Mouse (Mus musculus): ENCODE measurements around the gene Itgb1. TPM values are rescaled to one million over a fixed set of nuclear protein-coding genes. Genes with fewer than 3 reads are reported as not detected.

Gene Itgb1
- 264 and 325 TPM in 2 replicates for total RNA-seq (2012; rRNA removed)

DNA sequence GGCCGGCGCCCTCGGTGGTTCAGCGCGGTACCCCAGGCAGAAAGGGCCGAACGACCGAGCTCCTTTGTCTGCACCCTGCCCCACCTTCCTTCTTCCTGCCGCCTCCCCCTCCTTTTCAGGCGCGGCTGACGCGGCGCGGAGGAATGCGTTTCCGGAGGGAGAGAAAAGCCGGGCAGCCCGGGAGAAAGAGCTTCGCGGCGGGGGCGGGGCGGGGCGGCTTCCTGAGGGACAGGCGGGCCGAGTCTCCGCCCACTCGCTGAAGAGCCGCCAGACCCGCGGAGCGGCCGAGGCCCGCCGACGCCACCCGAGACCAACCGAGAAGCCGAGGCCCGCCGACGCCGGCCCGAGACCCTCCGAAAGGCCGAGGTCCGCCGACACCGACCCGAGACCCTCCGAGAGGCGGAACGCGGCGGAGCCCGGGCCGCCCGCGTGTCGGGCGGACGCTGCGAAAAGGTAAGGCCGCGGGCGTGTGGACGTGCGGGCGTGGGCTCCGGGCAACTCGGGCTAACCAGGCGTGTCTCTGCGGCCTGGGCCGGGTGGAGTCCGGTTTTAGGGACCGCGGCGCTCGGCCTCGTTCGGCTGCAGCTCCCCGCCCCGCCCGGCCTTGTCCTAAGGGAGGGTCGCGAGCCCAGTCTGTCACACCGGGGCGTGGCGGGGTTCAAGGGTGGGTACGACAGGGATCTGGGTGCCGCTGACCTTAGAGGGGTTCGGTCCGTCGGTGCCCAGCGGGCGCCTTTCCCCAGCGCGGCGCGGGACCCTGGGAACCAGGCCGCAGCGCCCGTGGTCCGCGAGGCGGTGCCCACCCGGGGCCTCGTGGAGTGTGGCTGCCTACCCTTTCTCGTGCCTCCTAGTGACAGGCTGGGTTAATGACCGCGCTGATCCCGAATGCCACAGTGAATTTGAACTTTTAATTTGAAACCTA, at the start of gene Itgb1:
Gene Itgb1, plus strand, starts transcription at position 148 of the 922 bp plus-strand sequence.
- H3K9ac ChIP-seq (ENCODE audit: insufficient read depth, low read depth, low read length, poor library complexity, severe bottlenecking) = peak within 1 kb of the TSS; percentile 92
- in situ Hi-C loops (cut with MboI; ENCODE audit: low sequenced_read_pairs in 2 of 2, unreplicated experiment in 2 of 2) = no loop called here

DNA sequence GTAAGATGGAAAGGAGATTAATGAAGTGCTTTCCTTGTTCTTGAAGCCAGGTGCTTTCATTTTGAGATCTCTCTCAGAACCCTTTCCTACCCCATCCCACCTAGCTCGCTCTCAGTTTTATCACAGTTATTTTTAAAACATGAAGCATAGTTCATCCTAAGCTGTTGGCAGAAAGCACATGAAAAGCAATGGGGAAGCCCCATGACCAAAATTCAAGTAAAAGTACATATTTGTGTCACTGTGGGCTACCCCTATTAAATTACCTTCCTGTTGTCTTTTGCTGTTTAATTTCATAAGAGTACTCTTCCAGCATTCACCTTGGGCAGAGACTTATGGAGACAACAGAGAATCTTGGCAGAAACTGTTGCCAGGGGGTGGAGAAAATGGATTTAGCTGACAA, 42.4 kb upstream of the Itgb1 start:
- H3K9ac ChIP-seq (ENCODE audit: insufficient read depth, low read depth, low read length, poor library complexity, severe bottlenecking) = no peak overlapping the region
- H3K27ac ChIP-seq (ENCODE audit: insufficient read depth, low read depth, low read length, poor library complexity, severe bottlenecking) = no peak overlapping the region
- no peaks in the 10 kb centered on the region for H3K4me1 ChIP-seq (ENCODE audit: control insufficient read depth in 2 of 2, insufficient read depth in 2 of 2, low read length in 2 of 2, poor library complexity in 1 of 2)
- no peaks in the 10 kb centered on the region for H3K9me3 ChIP-seq (ENCODE audit: control insufficient read depth, insufficient read depth, low read depth, low read length)
- H3K36me3 ChIP-seq (ENCODE audit: control insufficient read depth, insufficient read depth, low read length, poor library complexity, severe bottlenecking) = no peaks in the 10 kb centered on the region
- in situ Hi-C loops (cut with MboI; ENCODE audit: low sequenced_read_pairs in 2 of 2, unreplicated experiment in 2 of 2) = no loop called here
- H3K4me3 ChIP-seq (ENCODE audit: insufficient read depth in 1 of 2, low read depth in 1 of 2, low read length in 2 of 2, poor library complexity in 1 of 2, severe bottlenecking in 1 of 2) = no peak overlapping the region
- no peak for DNase-seq (ENCODE audit: low read depth, low spot score)
- TF ChIP-seq HCFC1 (IDR thresholded peaks at IDR 0.05; ENCODE audit: borderline replicate concordance, insufficient read depth, low read length) (no peak), MAFK (IDR thresholded peaks at IDR 0.05; ENCODE audit: insufficient read depth, low read depth, low read length) (no peak), ZNF384 (IDR thresholded peaks at IDR 0.05; ENCODE audit: low read depth, low read length) (no peak), CHD2 (IDR thresholded peaks at IDR 0.05; ENCODE audit: low read depth, low read length) (no peak), ZC3H11A (IDR thresholded peaks at IDR 0.05; ENCODE audit: borderline replicate concordance, low read depth, low read length) (no peak)

More for the DNA sequence above, at the start of gene Itgb1:
- TF ChIP-seq CHD2 (IDR thresholded peaks at IDR 0.05; ENCODE audit: low read depth, low read length) = peak; percentile 28; the same call in 1 of the 2 replicates
- TF ChIP-seq ZC3H11A (IDR thresholded peaks at IDR 0.05; ENCODE audit: borderline replicate concordance, low read depth, low read length) = no peak
- TF ChIP-seq MAFK (IDR thresholded peaks at IDR 0.05; ENCODE audit: insufficient read depth, low read depth, low read length) = no peak
- no peak for TF ChIP-seq HCFC1 (IDR thresholded peaks at IDR 0.05; ENCODE audit: borderline replicate concordance, insufficient read depth, low read length)
- no peak; the same call in 1 of the 2 replicates for TF ChIP-seq ZNF384 (IDR thresholded peaks at IDR 0.05; ENCODE audit: low read depth, low read length)
- H3K36me3 ChIP-seq (ENCODE audit: control insufficient read depth, insufficient read depth, low read length, poor library complexity, severe bottlenecking) = no peaks in the 10 kb centered on the region
- no peaks in the 10 kb centered on the region for H3K9me3 ChIP-seq (ENCODE audit: control insufficient read depth, insufficient read depth, low read depth, low read length)
- peak; percentile 90 for DNase-seq (ENCODE audit: low read depth, low spot score)
- H3K4me3 ChIP-seq (ENCODE audit: insufficient read depth in 1 of 2, low read depth in 1 of 2, low read length in 2 of 2, poor library complexity in 1 of 2, severe bottlenecking in 1 of 2) = peak within 1 kb of the TSS; percentile 80 to 95
- peak within 1 kb of the TSS; percentile 80 for H3K27ac ChIP-seq (ENCODE audit: insufficient read depth, low read depth, low read length, poor library complexity, severe bottlenecking)
- peaks cover 0 to 4% of the 10 kb centered on the region in 2 experiments; a peak in 3 of 4 replicates for H3K4me1 ChIP-seq (ENCODE audit: control insufficient read depth in 2 of 2, insufficient read depth in 2 of 2, low read length in 2 of 2, poor library complexity in 1 of 2)

DNA sequence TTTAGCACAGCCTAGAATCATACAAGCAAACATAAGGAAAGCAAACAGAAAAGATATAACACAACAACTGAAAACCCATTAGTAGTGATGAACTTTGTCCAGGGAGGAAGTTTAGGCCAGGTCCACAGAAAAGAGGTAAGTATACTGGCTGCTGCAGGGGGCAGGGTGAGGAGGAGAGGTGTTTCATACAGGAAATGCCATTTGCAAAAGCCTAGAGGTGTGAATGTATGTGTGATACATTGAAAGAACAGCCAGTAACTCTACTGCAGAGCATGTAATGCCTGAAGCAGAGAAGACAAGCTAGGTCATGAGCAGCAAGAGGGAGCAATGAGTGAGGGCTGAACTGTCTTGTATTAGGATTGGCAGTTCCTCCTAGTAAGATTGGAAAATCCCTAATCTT, 40.0 kb upstream of the Itgb1 start:
- Histone ChIP-seq H3K36me3 (ENCODE audit: control insufficient read depth, insufficient read depth, low read length, poor library complexity, severe bottlenecking) (no peaks in the 10 kb centered on the region), H3K4me1 (ENCODE audit: control insufficient read depth in 2 of 2, insufficient read depth in 2 of 2, low read length in 2 of 2, poor library complexity in 1 of 2) (no peaks in the 10 kb centered on the region), H3K27ac (ENCODE audit: insufficient read depth, low read depth, low read length, poor library complexity, severe bottlenecking) (no peak overlapping the region), H3K9me3 (ENCODE audit: control insufficient read depth, insufficient read depth, low read depth, low read length) (no peaks in the 10 kb centered on the region), H3K4me3 (ENCODE audit: insufficient read depth in 1 of 2, low read depth in 1 of 2, low read length in 2 of 2, poor library complexity in 1 of 2, severe bottlenecking in 1 of 2) (no peak overlapping the region), H3K9ac (ENCODE audit: insufficient read depth, low read depth, low read length, poor library complexity, severe bottlenecking) (no peak overlapping the region)
- DNase-seq (ENCODE audit: low read depth, low spot score) = no peak
- no peak for TF ChIP-seq ZC3H11A (IDR thresholded peaks at IDR 0.05; ENCODE audit: borderline replicate concordance, low read depth, low read length)
- no peak for TF ChIP-seq MAFK (IDR thresholded peaks at IDR 0.05; ENCODE audit: insufficient read depth, low read depth, low read length)
- in situ Hi-C loops (cut with MboI; ENCODE audit: low sequenced_read_pairs in 2 of 2, unreplicated experiment in 2 of 2) = no loop called here

DNA sequence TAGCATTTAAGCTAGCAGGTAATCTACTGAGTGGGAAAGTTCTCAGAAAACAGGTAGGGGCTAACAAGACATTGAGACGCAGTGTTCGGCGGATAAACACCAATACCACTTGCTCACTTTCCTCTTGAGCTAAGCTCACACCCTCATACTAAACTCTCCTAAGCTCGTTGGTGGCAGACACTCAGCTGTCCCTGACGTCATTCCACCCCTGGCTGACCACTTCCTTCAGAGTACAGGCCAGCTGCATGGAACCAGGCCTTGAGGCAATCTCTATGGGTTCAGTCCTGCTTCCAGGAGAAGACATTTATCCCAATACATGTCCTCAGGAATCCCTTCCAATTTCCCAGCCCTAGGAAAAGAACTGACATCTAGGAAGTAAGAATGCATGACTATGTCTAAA, 39.0 kb upstream of the Itgb1 start:
- Histone ChIP-seq H3K4me3 (ENCODE audit: insufficient read depth in 1 of 2, low read depth in 1 of 2, low read length in 2 of 2, poor library complexity in 1 of 2, severe bottlenecking in 1 of 2) (no peak overlapping the region), H3K4me1 (ENCODE audit: control insufficient read depth in 2 of 2, insufficient read depth in 2 of 2, low read length in 2 of 2, poor library complexity in 1 of 2) (no peaks in the 10 kb centered on the region), H3K9ac (ENCODE audit: insufficient read depth, low read depth, low read length, poor library complexity, severe bottlenecking) (no peak overlapping the region), H3K9me3 (ENCODE audit: control insufficient read depth, insufficient read depth, low read depth, low read length) (no peaks in the 10 kb centered on the region), H3K36me3 (ENCODE audit: control insufficient read depth, insufficient read depth, low read length, poor library complexity, severe bottlenecking) (no peaks in the 10 kb centered on the region), H3K27ac (ENCODE audit: insufficient read depth, low read depth, low read length, poor library complexity, severe bottlenecking) (no peak overlapping the region)
- in situ Hi-C loops (cut with MboI; ENCODE audit: low sequenced_read_pairs in 2 of 2, unreplicated experiment in 2 of 2) = no loop called here
- TF ChIP-seq HCFC1 (IDR thresholded peaks at IDR 0.05; ENCODE audit: borderline replicate concordance, insufficient read depth, low read length) (no peak), ZC3H11A (IDR thresholded peaks at IDR 0.05; ENCODE audit: borderline replicate concordance, low read depth, low read length) (no peak), CHD2 (IDR thresholded peaks at IDR 0.05; ENCODE audit: low read depth, low read length) (no peak)
- DNase-seq (ENCODE audit: low read depth, low spot score) = no peak

All from ES-E14 (cell line).